Mouse (Mus musculus) leukemia stem cell, adult 10-12 weeks (primary cell): ENCODE data around the gene Dtnb. TPM values are rescaled to one million over a fixed set of nuclear protein-coding genes. Genes with fewer than 3 reads are reported as not detected.

ENCODE experiments used
- polyA plus RNA-seq: library from polyadenylated mRNA; stranded (reverse); fragments of >175 nt; gene quantifications from 2 replicates; pipeline ENCODE4 v1.2.3, GENCODE M21; 2012; ENCODE audit warnings: low replicate concordance

The Dtnb gene
- polyA plus RNA-seq: 35.2 and 46.8 TPM in 2 replicates

DNA sequence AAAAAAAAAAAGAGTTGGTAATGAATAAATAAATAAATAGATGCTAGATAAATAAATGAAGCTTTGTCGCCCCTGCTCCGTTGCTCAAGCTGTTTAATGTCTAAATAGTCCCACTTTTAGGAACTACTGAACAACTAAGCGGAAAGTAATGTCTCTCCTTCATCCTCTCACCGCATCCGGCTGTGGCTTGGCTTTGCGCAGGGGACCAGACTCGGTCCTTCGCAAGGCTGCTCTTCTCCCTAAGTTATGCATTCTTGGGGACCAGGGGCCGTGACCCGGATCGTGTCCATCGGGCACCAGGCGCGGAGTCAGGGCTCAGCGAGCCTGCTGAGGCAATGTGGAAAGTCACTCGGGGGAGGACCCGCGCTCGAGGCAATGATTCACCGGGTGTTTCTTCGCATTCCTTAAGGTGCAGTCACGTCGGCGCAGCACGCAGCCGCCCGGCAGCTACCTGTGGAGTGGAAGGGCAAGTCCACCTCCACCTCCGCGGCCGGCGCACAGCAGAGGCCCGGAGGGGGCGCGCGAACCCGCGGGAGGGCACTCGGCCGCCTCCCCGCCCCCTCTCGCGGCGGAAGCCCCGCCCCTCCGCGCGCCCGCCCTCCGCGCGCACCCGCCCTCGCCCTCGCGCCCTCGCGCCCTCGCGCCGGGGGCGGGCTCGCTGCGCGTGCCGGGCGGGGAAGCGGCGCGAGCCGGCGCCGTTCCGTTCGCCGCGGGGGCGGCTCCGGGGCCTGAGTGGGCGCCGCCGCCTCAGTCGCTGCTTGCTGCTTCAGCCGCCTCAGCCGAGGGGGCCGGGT is at the start of gene Dtnb:
Gene Dtnb, plus strand, starts transcription at position 595 of the 794 bp plus-strand sequence.

DNA sequence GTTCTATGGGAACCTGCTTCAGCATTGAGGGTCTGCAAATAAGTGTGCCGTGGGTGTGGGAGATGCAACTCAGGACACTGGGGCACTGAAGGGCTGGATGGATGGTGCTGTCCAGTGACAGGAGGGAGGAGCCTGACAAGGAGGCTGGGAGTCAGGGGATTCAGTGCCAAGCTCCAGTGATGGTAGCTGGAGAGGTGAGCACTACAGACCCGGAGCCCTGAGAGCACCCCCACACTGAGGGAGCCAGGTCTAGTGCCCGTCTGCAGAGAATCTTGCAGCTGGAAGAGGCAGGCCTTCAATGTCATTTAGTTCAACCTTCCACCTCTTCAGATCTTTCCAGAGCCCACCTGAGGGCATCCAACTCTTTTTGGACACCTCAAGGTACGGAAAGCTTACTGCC is 233.7 kb downstream of the Dtnb start, which contains the start of gene Dnmt3a:
Gene Dnmt3a, plus strand, starts transcription at position 156 of the 400 bp plus-strand sequence.

Other genes starting within 250 kb of the Dtnb start
- gene Kif3c, start 207.2 kb upstream of the Dtnb start, polyA plus RNA-seq: 0.73 and 0.98 TPM in 2 replicates
- gene Asxl2, start 145.5 kb upstream of the Dtnb start, polyA plus RNA-seq: 33.9 and 55.9 TPM in 2 replicates
- gene Dnmt3a, start 233.6 kb downstream of the Dtnb start, polyA plus RNA-seq: 9.6 and 31.6 TPM in 2 replicates